Mouse (Mus musculus) limb, embryonic 13.5 days (tissue): Measurements from ENCODE around the gene Vps52. TPM values are rescaled to one million over a fixed set of nuclear protein-coding genes. Genes with fewer than 3 reads are reported as not detected.
A peak's percentile ranks its signal among the peaks of the same experiment; 100 is the strongest.

ENCODE experiments used
- ATAC-seq: fragments of 200-750 bp; cut with Nextera tagmentation; 2 replicates; pipeline ENCODE4 v1.8.0; 2017; ENCODE audit warnings: low read depth, moderate number of reproducible peaks, moderate TSS enrichment; ENCODE audit not compliant: low FRiP score
- H3K27ac ChIP-seq: fragments of 300-500 bp; sonication (generic); 2 replicates; pipeline ENCODE4 v1.5.1; 2015; ENCODE audit warnings: inconsistent platforms, mild to moderate bottlenecking, moderate library complexity
- H3K27me3 ChIP-seq: fragments of 300-500 bp; sonication (generic); 2 replicates; pipeline ENCODE4 v1.6.1; 2015; ENCODE audit warnings: mild to moderate bottlenecking, inconsistent platforms
- H3K36me3 ChIP-seq: fragments of 300-500 bp; sonication (generic); 2 replicates; pipeline ENCODE4 v1.6.1; 2015; ENCODE audit warnings: inconsistent platforms, mild to moderate bottlenecking, moderate library complexity
- H3K4me1 ChIP-seq: fragments of 300-500 bp; sonication (generic); 2 replicates; pipeline ENCODE4 v1.6.1; 2015; ENCODE audit warnings: inconsistent platforms
- H3K4me2 ChIP-seq: fragments of 300-500 bp; sonication (generic); replicated peaks from 2 replicates; pipeline ENCODE4 v1.6.1; 2015; ENCODE audit warnings: inconsistent platforms, mild to moderate bottlenecking, moderate library complexity
- H3K4me3 ChIP-seq: fragments of 300-500 bp; sonication (generic); 2 replicates; pipeline ENCODE4 v1.5.1; 2015; ENCODE audit warnings: moderate library complexity, mild to moderate bottlenecking, inconsistent platforms
- H3K9ac ChIP-seq: fragments of 300-500 bp; sonication (generic); 2 replicates; pipeline ENCODE4 v1.6.1; 2015; ENCODE audit warnings: mild to moderate bottlenecking, inconsistent platforms
- H3K9me3 ChIP-seq: fragments of 300-500 bp; sonication (generic); 2 replicates; pipeline ENCODE4 v1.6.1; 2016; ENCODE audit warnings: inconsistent platforms
- WGBS: fragments of 180-500 bp; shearing (Covaris S2); methylation state at CpG from one replicate; pipeline ENCODE4 v1.1.7; 2015; 5-methylcytosine and 5-hydroxymethylcytosine counted together
- polyA plus RNA-seq: library from polyadenylated mRNA; unstranded; fragments of >200 nt; fragmentation: Nextera tagmentation; extraction: Ambion mirVana; gene quantifications from 2 replicates; pipeline ENCODE4 v1.2.1, GENCODE M21; 2015

Vps52 gene
- polyA plus RNA-seq, 1 experiment from 2014 or later = 46.8 TPM

- no peak overlapping the region for H3K27ac ChIP-seq
- no peak overlapping the region for H3K4me2 ChIP-seq
- H3K36me3 ChIP-seq = peaks cover 59% of the 10 kb centered on the region
- WGBS = 89% methylated on average over 16 of the region's 17 CpGs
- no peak overlapping the region for H3K9ac ChIP-seq
- H3K9me3 ChIP-seq = no peaks in the 10 kb centered on the region; the same call in 1 of the 2 replicates
- H3K4me1 ChIP-seq = no peaks in the 10 kb centered on the region
- no peak overlapping the region for H3K4me3 ChIP-seq
- no peaks in the 10 kb centered on the region for H3K27me3 ChIP-seq
- no peak for ATAC-seq
Observed at GRCm38 (mm10) chr17:33965082-33965845, 9.7 kb downstream of the Vps52 start.

GRCm38 (mm10) chr17:33965846-33966550 is 10.4 kb downstream of the Vps52 start:
- no peak overlapping the region for H3K4me2 ChIP-seq
- H3K27ac ChIP-seq = no peak overlapping the region
- ATAC-seq = no peak
- 87% methylated on average over 16 of the region's 16 CpGs for WGBS
- H3K36me3 ChIP-seq = peaks cover 51% of the 10 kb centered on the region
- H3K4me3 ChIP-seq = no peak overlapping the region
- no peaks in the 10 kb centered on the region for H3K27me3 ChIP-seq
- no peak overlapping the region for H3K9ac ChIP-seq
- no peaks in the 10 kb centered on the region for H3K4me1 ChIP-seq
- H3K9me3 ChIP-seq = no peaks in the 10 kb centered on the region; the same call in 1 of the 2 replicates

GRCm38 (mm10) chr17:33968489-33968888 is 12.9 kb downstream of the Vps52 start:
- Histone ChIP-seq H3K9ac (no peak overlapping the region), H3K36me3 (peaks cover 26% of the 10 kb centered on the region), H3K9me3 (no peaks in the 10 kb centered on the region; the same call in 1 of the 2 replicates), H3K27ac (no peak overlapping the region), H3K4me1 (0 out of 2 replicates have a peak, but pooled peaks cover 6% of the 10 kb centered on the region), H3K27me3 (peaks cover 8% of the 10 kb centered on the region; the same call in 1 of the 2 replicates), H3K4me3 (no peak overlapping the region), H3K4me2 (no peak overlapping the region)
- peak; percentile 41; the same call in 1 of the 2 replicates for ATAC-seq
- WGBS = 3% methylated on average over 9 of the region's 9 CpGs

- Histone ChIP-seq H3K27me3 (peaks cover 12% of the 10 kb centered on the region; the same call in 1 of the 2 replicates), H3K27ac (no peak overlapping the region), H3K9me3 (no peaks in the 10 kb centered on the region; the same call in 1 of the 2 replicates), H3K36me3 (peaks cover 22% of the 10 kb centered on the region), H3K4me3 (no peak overlapping the region), H3K4me2 (no peak overlapping the region), H3K4me1 (0 out of 2 replicates have a peak, but pooled peaks cover 6% of the 10 kb centered on the region), H3K9ac (no peak overlapping the region)
- no peak for ATAC-seq
- 33% methylated on average over 5 of the region's 5 CpGs for WGBS
Observed at GRCm38 (mm10) chr17:33968927-33969326, 13.3 kb downstream of the Vps52 start.

- H3K27ac ChIP-seq = no peak overlapping the region
- no peak overlapping the region for H3K4me3 ChIP-seq
- H3K4me1 ChIP-seq = 0 out of 2 replicates have a peak, but pooled peaks cover 6% of the 10 kb centered on the region
- H3K9ac ChIP-seq = no peak overlapping the region
- H3K9me3 ChIP-seq = no peaks in the 10 kb centered on the region; the same call in 1 of the 2 replicates
- H3K36me3 ChIP-seq = peaks cover 20% of the 10 kb centered on the region
- H3K4me2 ChIP-seq = no peak overlapping the region
- no peak for ATAC-seq
- WGBS = 76% methylated on average over 4 of the region's 4 CpGs
- peaks cover 16% of the 10 kb centered on the region for H3K27me3 ChIP-seq
Observed at GRCm38 (mm10) chr17:33969394-33969793, 13.8 kb downstream of the Vps52 start.

GRCm38 (mm10) chr17:33972691-33973090 is 17.1 kb downstream of the Vps52 start:
- no peak overlapping the region for H3K9ac ChIP-seq
- no peaks in the 10 kb centered on the region; the same call in 1 of the 2 replicates for H3K9me3 ChIP-seq
- H3K4me2 ChIP-seq = no peak overlapping the region
- H3K4me3 ChIP-seq = no peak overlapping the region
- no peak overlapping the region for H3K27ac ChIP-seq
- peak; percentile 40; the same call in 1 of the 2 replicates for ATAC-seq
- H3K27me3 ChIP-seq = peaks cover 49% of the 10 kb centered on the region
- H3K36me3 ChIP-seq = no peaks in the 10 kb centered on the region
- WGBS = 4% methylated on average over 1 of the region's 1 CpGs
- 0 out of 2 replicates have a peak, but pooled peaks cover 6% of the 10 kb centered on the region for H3K4me1 ChIP-seq

GRCm38 (mm10) chr17:33973572-33973971 is 18.0 kb downstream of the Vps52 start:
- no peak overlapping the region for H3K4me3 ChIP-seq
- no peak overlapping the region for H3K9ac ChIP-seq
- WGBS = 55% methylated on average over 3 of the region's 3 CpGs
- H3K4me1 ChIP-seq = peaks cover 15% of the 10 kb centered on the region; the same call in 1 of the 2 replicates
- H3K9me3 ChIP-seq = no peaks in the 10 kb centered on the region; the same call in 1 of the 2 replicates
- H3K36me3 ChIP-seq = no peaks in the 10 kb centered on the region
- ATAC-seq = no peak
- peaks cover 57% of the 10 kb centered on the region for H3K27me3 ChIP-seq
- H3K4me2 ChIP-seq = no peak overlapping the region
- no peak overlapping the region for H3K27ac ChIP-seq

- peak overlapping the region; percentile 39 for H3K9ac ChIP-seq
- no peak for ATAC-seq
- no peaks in the 10 kb centered on the region for H3K9me3 ChIP-seq
- H3K4me1 ChIP-seq = peaks cover 25% of the 10 kb centered on the region
- H3K27me3 ChIP-seq = peaks cover 78% of the 10 kb centered on the region
- H3K4me3 ChIP-seq = peak overlapping the region; percentile 37
- no peak overlapping the region for H3K27ac ChIP-seq
- 2% methylated on average over 56 of the region's 57 CpGs for WGBS
- H3K36me3 ChIP-seq = no peaks in the 10 kb centered on the region
- peak overlapping the region; percentile 62 for H3K4me2 ChIP-seq
Observed at GRCm38 (mm10) chr17:33977861-33978557, 22.4 kb downstream of the Vps52 start.

GRCm38 (mm10) chr17:33978631-33979031 is 23.0 kb downstream of the Vps52 start:
- Histone ChIP-seq H3K4me2 (peak overlapping the region; percentile 62), H3K27ac (no peak overlapping the region), H3K4me1 (peaks cover 25% of the 10 kb centered on the region), H3K4me3 (peak overlapping the region; percentile 37), H3K27me3 (peaks cover 72% of the 10 kb centered on the region), H3K9ac (peak overlapping the region; percentile 39), H3K9me3 (no peaks in the 10 kb centered on the region), H3K36me3 (no peaks in the 10 kb centered on the region)
- ATAC-seq = peak; percentile 39; the same call in 1 of the 2 replicates
- whole genome bisulfite sequencing = 0% methylated on average over 17 of the region's 17 CpGs

GRCm38 (mm10) chr17:33979512-33980050 is 24.0 kb downstream of the Vps52 start:
- Histone ChIP-seq H3K27ac (no peak overlapping the region), H3K36me3 (no peaks in the 10 kb centered on the region), H3K27me3 (peaks cover 64% of the 10 kb centered on the region), H3K4me2 (no peak overlapping the region), H3K4me1 (peaks cover 25% of the 10 kb centered on the region), H3K9ac (no peak overlapping the region), H3K9me3 (no peaks in the 10 kb centered on the region), H3K4me3 (no peak overlapping the region)
- WGBS = 75% methylated on average over 6 of the region's 6 CpGs
- ATAC-seq = no peak

GRCm38 (mm10) chr17:33980181-33981035 is 24.8 kb downstream of the Vps52 start:
- Histone ChIP-seq H3K27ac (no peak overlapping the region), H3K36me3 (no peaks in the 10 kb centered on the region), H3K9ac (no peak overlapping the region), H3K4me1 (peaks cover 25% of the 10 kb centered on the region), H3K4me2 (peak overlapping the region; percentile 70), H3K4me3 (peak overlapping the region; percentile 54; the same call in 1 of the 2 replicates), H3K27me3 (peaks cover 56% of the 10 kb centered on the region), H3K9me3 (no peaks in the 10 kb centered on the region)
- ATAC-seq = no peak
- 73% methylated on average over 19 of the region's 19 CpGs for WGBS
